Mouse (Mus musculus) lung, adult 2 months (tissue): ENCODE results near the gene Mbnl2. TPM values are rescaled to one million over a fixed set of nuclear protein-coding genes. Genes with fewer than 3 reads are reported as not detected.
A peak's percentile ranks its signal among the peaks of the same experiment; 100 is the strongest.

Experiments
- DNase-seq: peaks from one replicate; pipeline ENCODE4 v3.0.0; 2022
- H3K4me1 ChIP-seq: fragments of 200-500 bp; 2 replicates; pipeline ENCODE4 v1.6.1; 2011; ENCODE audit warnings: low read length; ENCODE audit not compliant: control insufficient read depth, insufficient read depth
- H3K4me3 ChIP-seq: fragments of 200-500 bp; replicated peaks from 2 replicates; pipeline ENCODE3; 2011; ENCODE audit warnings: low read depth, mild to moderate bottlenecking, control low read depth, low read length; ENCODE audit errors: extremely low read depth
- CTCF ChIP-seq: fragments of 200-500 bp; IDR thresholded peaks from 2 replicates; pipeline ENCODE4 v1.5.1; 2011; ENCODE audit warnings: mild to moderate bottlenecking, low read length, control low read depth; ENCODE audit not compliant: insufficient read depth
- POLR2A ChIP-seq: fragments of 200-500 bp; IDR thresholded peaks from 2 replicates; pipeline ENCODE4 v1.6.1; 2011; ENCODE audit warnings: low read depth, mild to moderate bottlenecking, control low read depth, low read length, borderline replicate concordance; ENCODE audit errors: extremely low read depth
- WGBS: fragments of 180-500 bp; shearing (Covaris S2); methylation state at CpG from one replicate; pipeline ENCODE4 v1.1.7; 2018; 5-methylcytosine and 5-hydroxymethylcytosine counted together
- polyA plus RNA-seq: library from polyadenylated mRNA; depleted of rRNA; stranded (reverse); fragments of >200 nt; gene quantifications from 2 replicates; pipeline ENCODE4 v1.2.3, GENCODE M21; 2012

Mbnl2 gene
- polyA plus RNA-seq, 1 experiment: 130 TPM

GRCm38 (mm10) chr14:120397871-120398647 lies 122.6 kb downstream of the Mbnl2 start:
- H3K4me3 ChIP-seq: no peak overlapping the region
- 26% methylated on average over 10 of the region's 10 CpGs for WGBS
- H3K4me1 ChIP-seq: peaks cover 3% of the 10 kb centered on the region
- TF ChIP-seq POLR2A: no peak
- peak; percentile 96 for TF ChIP-seq CTCF
- peak; percentile 78 for DNase-seq

DNA sequence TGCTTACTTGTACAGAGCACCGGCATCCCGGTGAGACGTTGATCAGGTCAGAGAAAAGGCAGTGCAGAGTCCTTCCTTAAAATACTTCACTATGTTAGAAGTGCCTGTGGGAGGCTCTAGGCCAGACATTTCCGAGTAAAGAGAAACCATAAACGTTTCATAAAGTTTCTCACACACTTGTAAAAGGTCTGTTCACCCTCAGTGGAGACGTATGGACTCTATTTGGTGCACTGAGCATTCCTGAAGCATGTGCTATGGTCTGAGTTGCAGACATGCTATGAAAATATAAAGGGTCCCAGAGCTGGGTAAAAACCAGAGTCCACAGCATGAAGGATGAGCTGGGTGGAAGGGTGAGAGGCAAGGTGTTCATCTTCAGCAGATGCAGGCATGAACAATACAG lies 124.1 kb downstream of the Mbnl2 start:
- no peak for DNase-seq
- 67% methylated on average over 6 of the region's 6 CpGs for WGBS
- Histone ChIP-seq H3K4me1 (no peaks in the 10 kb centered on the region; the same call in none of the 2 replicates), H3K4me3 (no peak overlapping the region)
- TF ChIP-seq CTCF: no peak
- no peak for TF ChIP-seq POLR2A

GRCm38 (mm10) chr14:120401158-120401557 lies 125.7 kb downstream of the Mbnl2 start:
- 90% methylated on average over 15 of the region's 15 CpGs for WGBS
- Histone ChIP-seq H3K4me1 (peaks cover 4% of the 10 kb centered on the region), H3K4me3 (no peak overlapping the region)
- DNase-seq: no peak
- no peak for TF ChIP-seq CTCF
- TF ChIP-seq POLR2A: no peak

GRCm38 (mm10) chr14:120402715-120403114 lies 127.2 kb downstream of the Mbnl2 start:
- no peak for TF ChIP-seq POLR2A
- no peak for TF ChIP-seq CTCF
- WGBS: 91% methylated on average over 9 of the region's 9 CpGs
- DNase-seq: no peak
- Histone ChIP-seq H3K4me1 (peaks cover 8% of the 10 kb centered on the region), H3K4me3 (no peak overlapping the region)

DNA sequence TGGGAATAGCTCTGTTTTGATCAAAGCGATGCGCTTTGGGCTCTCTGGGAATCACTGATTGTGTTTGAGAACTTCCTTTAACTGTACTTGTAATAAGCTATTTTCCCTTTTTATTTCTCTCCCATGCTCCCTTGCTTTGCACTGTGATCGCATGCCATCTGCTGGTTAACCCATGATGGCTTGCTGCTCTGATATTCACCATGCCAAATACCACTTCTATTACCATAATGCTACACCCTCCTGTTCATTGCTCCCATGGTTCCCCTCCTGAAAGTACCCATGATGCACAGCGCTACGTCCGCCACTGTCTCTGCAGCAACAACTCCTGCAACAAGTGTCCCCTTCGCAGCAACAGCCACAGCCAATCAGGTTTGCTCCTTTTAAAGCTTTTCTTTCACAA lies 128.9 kb downstream of the Mbnl2 start:
- Histone ChIP-seq H3K4me1 (peaks cover 8% of the 10 kb centered on the region; the same call in 1 of the 2 replicates), H3K4me3 (no peak overlapping the region)
- TF ChIP-seq POLR2A (no peak), CTCF (no peak)
- 95% methylated on average over 7 of the region's 7 CpGs for WGBS
- no peak for DNase-seq

DNA sequence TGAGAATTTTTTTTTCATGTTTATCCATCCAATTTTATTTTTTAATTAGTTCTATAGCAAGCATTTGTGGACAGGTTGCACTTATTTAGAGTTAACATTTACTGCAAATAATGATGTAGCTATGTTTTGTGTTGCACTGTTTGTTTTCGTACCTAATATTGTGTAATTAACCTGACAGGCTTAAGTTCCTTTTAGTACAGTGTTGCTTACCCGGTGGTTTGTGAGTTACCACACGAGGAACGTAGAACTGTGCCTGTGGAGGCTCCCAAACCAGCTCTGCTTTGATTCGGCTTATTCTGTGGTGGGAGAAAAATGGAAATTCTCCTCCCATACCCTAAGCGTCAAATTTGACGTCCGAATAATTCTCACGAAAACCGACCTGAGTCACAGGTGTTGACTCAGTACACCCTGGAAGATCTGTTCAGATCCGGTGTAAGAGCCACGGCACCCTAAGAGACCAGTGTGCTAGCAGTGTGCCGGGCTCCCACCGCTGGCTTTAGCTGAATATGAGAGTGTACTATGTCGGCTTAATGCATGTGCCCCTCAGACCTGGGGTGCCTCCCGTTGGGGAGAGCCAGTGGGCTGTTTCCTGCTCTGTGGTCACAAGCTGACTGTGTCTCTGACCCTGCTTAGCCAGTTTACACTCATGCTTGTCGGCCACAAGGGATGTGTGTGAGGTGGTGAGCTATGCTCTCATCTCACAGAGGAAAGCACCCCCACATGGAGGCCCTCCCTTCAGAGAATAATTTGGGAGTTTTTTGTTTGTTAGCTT lies 129.5 kb downstream of the Mbnl2 start:
- peaks cover 8% of the 10 kb centered on the region; the same call in 1 of the 2 replicates for H3K4me1 ChIP-seq
- H3K4me3 ChIP-seq: no peak overlapping the region
- 57% methylated on average over 17 of the region's 17 CpGs for WGBS
- no peak for DNase-seq
- TF ChIP-seq POLR2A (no peak), CTCF (no peak)

DNA sequence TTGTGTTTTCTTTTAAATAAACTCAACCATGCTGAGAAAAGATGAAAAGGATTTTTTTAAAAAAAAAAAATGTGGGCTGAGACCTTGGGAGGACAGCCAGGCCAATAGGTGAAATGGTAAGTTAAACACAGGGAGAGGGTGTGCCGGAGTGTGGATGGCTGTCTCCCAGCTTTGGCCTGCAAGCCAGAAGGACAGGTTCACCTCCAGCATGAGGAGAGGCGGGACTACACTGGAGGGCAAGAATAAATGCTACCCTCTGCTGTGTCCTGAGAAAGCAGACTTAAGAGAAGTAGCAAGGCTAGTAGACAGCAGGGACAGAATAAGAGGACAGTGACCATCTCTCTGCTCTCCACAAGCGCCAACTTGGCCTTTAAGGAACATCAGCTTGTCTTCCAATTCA lies 130.1 kb downstream of the Mbnl2 start:
- Histone ChIP-seq H3K4me1 (peaks cover 8% of the 10 kb centered on the region; the same call in 1 of the 2 replicates), H3K4me3 (no peak overlapping the region)
- no peak for DNase-seq
- 66% methylated on average over 3 of the region's 3 CpGs for WGBS
- TF ChIP-seq POLR2A: no peak
- no peak for TF ChIP-seq CTCF

GRCm38 (mm10) chr14:120406271-120406670 lies 130.8 kb downstream of the Mbnl2 start:
- WGBS: 58% methylated on average over 6 of the region's 6 CpGs
- no peak overlapping the region for H3K4me3 ChIP-seq
- no peak for TF ChIP-seq POLR2A
- TF ChIP-seq CTCF: no peak
- DNase-seq: no peak
- peaks cover 8% of the 10 kb centered on the region; the same call in 1 of the 2 replicates for H3K4me1 ChIP-seq

DNA sequence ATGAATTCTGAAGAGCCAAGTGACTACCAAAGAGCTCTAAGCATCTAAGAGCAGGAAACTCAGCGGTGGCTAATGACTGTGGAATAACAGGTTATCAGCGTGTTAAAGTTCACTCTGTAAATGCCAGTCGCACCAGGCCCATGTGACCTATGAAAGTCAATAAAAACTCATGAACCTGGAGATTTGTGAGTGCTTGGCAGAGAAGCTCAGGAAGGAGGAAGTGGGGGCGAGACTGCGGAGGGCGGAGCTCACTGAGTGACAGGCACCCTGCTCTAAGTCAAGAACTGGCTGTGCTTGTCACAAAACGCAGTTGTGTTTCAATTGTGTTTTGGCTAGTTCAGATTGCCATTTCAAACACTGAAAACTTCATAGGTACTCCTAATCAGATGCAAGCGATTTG lies 131.4 kb downstream of the Mbnl2 start:
- TF ChIP-seq CTCF: no peak
- DNase-seq: peak; percentile 64
- H3K4me1 ChIP-seq: peaks cover 8% of the 10 kb centered on the region; the same call in 1 of the 2 replicates
- 27% methylated on average over 8 of the region's 8 CpGs for WGBS
- no peak overlapping the region for H3K4me3 ChIP-seq

DNA sequence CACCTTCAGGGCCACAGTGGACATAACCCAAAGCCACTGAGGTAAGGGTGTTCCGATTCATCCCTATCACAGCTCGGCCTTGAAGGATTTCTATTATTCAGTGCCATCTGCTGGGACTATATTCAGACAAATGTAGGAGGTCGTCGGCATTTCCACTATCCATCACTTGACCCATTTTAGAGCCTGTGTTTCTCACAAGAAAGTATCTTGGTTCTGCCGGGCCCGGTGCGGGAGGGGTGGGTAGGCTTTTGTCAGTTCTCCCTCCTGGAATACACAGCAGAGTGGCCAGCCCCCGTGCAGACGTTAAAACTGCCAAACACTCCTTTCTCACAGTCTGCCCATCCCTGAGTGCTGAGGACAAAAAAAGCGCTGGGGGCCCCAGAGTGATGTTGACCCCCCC lies 134.4 kb downstream of the Mbnl2 start:
- WGBS: 90% methylated on average over 10 of the region's 10 CpGs
- no peak for DNase-seq
- no peak overlapping the region for H3K4me3 ChIP-seq

More for the DNA sequence above, 134.4 kb downstream of the Mbnl2 start:
- H3K4me1 ChIP-seq: peaks cover 8% of the 10 kb centered on the region; the same call in 1 of the 2 replicates
- TF ChIP-seq CTCF: no peak
- no peak for TF ChIP-seq POLR2A
